Mouse (Mus musculus) lung, embryonic 14.5 days (tissue): ENCODE results near the gene Ptprz1. TPM values are rescaled to one million over a fixed set of nuclear protein-coding genes. Genes with fewer than 3 reads are reported as not detected.
A peak's percentile ranks its signal among the peaks of the same experiment; 100 is the strongest.

Source experiments
- ATAC-seq: fragments of 200-750 bp; cut with Nextera tagmentation; 2 replicates; pipeline ENCODE4 v1.8.0; 2017; ENCODE audit warnings: mild to moderate bottlenecking, moderate TSS enrichment, moderate library complexity; ENCODE audit not compliant: insufficient read depth
- DNase-seq: peaks from one replicate; pipeline ENCODE4 v3.0.0-alpha.2; 2015
- H3K27ac ChIP-seq: fragments of 300-500 bp; sonication (generic); 2 replicates; pipeline ENCODE4 v1.5.1; 2014; ENCODE audit warnings: low read depth, mild to moderate bottlenecking, moderate library complexity
- H3K27me3 ChIP-seq: fragments of 300-500 bp; sonication (generic); 2 replicates; pipeline ENCODE4 v1.6.1; 2014; ENCODE audit warnings: low read length, control low read depth; ENCODE audit not compliant: insufficient read depth
- H3K36me3 ChIP-seq: fragments of 300-500 bp; sonication (generic); 2 replicates; pipeline ENCODE4 v1.6.1; 2014; ENCODE audit warnings: control low read depth; ENCODE audit not compliant: insufficient read depth
- H3K4me1 ChIP-seq: fragments of 300-500 bp; sonication (generic); 2 replicates; pipeline ENCODE4 v1.6.1; 2014; ENCODE audit warnings: antibody characterized with exemption, control low read depth; ENCODE audit not compliant: insufficient read depth
- H3K4me2 ChIP-seq: fragments of 300-500 bp; sonication (generic); 2 replicates; pipeline ENCODE4 v1.6.1; 2014; ENCODE audit warnings: mild to moderate bottlenecking
- H3K4me3 ChIP-seq: fragments of 300-500 bp; sonication (generic); 2 replicates; pipeline ENCODE4 v1.5.1; 2014; ENCODE audit warnings: low read depth, low read length
- H3K9ac ChIP-seq: fragments of 300-500 bp; sonication (generic); 2 replicates; pipeline ENCODE4 v1.6.1; 2014
- H3K9me3 ChIP-seq: fragments of 300-500 bp; sonication (generic); 2 replicates; pipeline ENCODE4 v1.6.1; 2016; ENCODE audit warnings: low read depth, low read length, control low read depth
- CTCF ChIP-seq: IDR thresholded peaks from 2 replicates; pipeline ENCODE4 v1.5.1; 2016; ENCODE audit warnings: antibody characterized with exemption, low read depth
- WGBS: fragments of 180-500 bp; shearing (Covaris S2); extraction: QIAGEN DNeasy Blood & Tissue Kit; methylation state at CpG from one replicate; pipeline ENCODE4 v1.1.7; 2014; 5-methylcytosine and 5-hydroxymethylcytosine counted together
- polyA plus RNA-seq: library from polyadenylated mRNA; unstranded; fragments of >200 nt; fragmentation: Nextera tagmentation; extraction: Ambion mirVana; gene quantifications from 2 replicates; pipeline ENCODE4 v1.2.1, GENCODE M21; 2014

Ptprz1 gene
- polyA plus RNA-seq, 1 experiment from 2014 or later: 1.8 TPM

DNA sequence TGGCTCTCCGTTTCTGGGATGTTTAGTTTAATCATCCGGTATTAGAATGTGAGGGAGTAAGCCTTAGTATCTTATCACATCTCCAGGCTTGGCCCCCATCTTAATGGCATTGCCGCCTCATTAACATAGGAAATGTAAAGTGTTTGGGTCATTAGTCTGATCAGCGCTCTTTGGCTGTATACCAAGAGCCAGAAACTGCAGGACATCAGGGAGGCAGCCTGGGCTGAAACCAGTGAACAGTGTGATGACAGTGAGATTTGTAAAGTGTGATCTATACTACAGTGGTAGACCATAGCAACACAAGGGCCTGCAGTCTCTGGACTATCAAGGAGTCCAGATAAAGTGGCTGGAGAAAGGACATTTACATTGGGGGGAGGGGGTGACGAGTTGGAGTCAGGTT is 62.2 kb downstream of the Ptprz1 start:
- peak; percentile 87; the same call in 1 of the 2 replicates for ATAC-seq

DNA sequence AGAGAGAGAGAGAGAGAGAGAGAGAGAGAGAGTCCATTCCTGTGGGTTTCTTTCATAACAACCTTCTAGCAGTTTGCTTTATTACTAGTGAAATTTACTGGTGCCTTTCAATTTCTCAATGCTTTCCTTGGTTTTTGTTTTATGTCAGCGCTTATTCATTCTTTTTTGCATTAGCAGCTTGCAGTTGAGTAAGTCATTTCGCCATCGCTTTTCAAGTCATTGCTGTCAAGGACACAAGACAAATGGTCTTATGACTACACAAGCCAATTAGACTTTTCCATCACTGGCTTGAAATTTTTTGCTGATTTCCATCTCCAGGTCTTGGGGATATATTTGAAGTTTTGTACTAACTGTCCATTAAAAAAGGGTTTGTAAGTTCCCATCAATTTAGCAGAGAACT is 68.9 kb downstream of the Ptprz1 start:
- TF ChIP-seq CTCF: no peak
- no peak overlapping the region for H3K27ac ChIP-seq
- H3K9ac ChIP-seq: no peak overlapping the region
- no peaks in the 10 kb centered on the region for H3K4me1 ChIP-seq
- H3K4me3 ChIP-seq: no peak overlapping the region
- no peaks in the 10 kb centered on the region for H3K36me3 ChIP-seq
- no peak for DNase-seq
- no peaks in the 10 kb centered on the region for H3K27me3 ChIP-seq
- H3K4me2 ChIP-seq: no peak overlapping the region
- ATAC-seq: no peak
- 86% methylated on average over 3 of the region's 3 CpGs for WGBS
- no peaks in the 10 kb centered on the region for H3K9me3 ChIP-seq

More for the DNA sequence above, 62.2 kb downstream of the Ptprz1 start:
- no peak overlapping the region for H3K9ac ChIP-seq
- H3K9me3 ChIP-seq: no peaks in the 10 kb centered on the region
- H3K27ac ChIP-seq: no peak overlapping the region
- DNase-seq: peak; percentile 49
- H3K4me2 ChIP-seq: no peak overlapping the region
- WGBS: 40% methylated on average over 5 of the region's 5 CpGs
- no peak for TF ChIP-seq CTCF
- H3K4me1 ChIP-seq: no peaks in the 10 kb centered on the region
- H3K27me3 ChIP-seq: no peaks in the 10 kb centered on the region
- H3K36me3 ChIP-seq: no peaks in the 10 kb centered on the region
- no peak overlapping the region for H3K4me3 ChIP-seq

DNA sequence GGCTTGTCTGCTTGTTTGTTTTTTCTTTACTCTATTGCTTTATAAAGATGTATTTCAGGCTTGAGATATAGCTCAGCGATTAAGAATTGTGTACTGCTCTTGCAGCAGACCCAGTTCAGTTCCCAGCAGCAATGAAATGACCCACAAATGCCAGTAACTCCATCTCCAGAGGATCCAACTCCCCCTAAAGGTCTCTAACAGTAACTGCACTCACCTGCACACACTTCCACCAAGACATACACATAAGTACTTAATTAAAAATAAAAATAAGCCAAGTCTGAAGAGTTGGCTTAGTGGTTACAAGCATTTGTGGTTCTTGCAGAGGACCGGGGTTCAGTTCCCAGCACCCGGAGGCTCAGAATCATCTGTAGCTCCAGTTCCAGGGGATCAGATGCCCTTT is 88.1 kb downstream of the Ptprz1 start:
- Histone ChIP-seq H3K27me3 (no peaks in the 10 kb centered on the region), H3K9ac (no peak overlapping the region), H3K27ac (no peak overlapping the region), H3K36me3 (no peaks in the 10 kb centered on the region), H3K4me2 (no peak overlapping the region), H3K9me3 (no peaks in the 10 kb centered on the region), H3K4me3 (no peak overlapping the region), H3K4me1 (no peaks in the 10 kb centered on the region)
- WGBS: 83% methylated on average over 3 of the region's 3 CpGs
- ATAC-seq (no peak), DNase-seq (no peak)
- TF ChIP-seq CTCF: no peak

DNA sequence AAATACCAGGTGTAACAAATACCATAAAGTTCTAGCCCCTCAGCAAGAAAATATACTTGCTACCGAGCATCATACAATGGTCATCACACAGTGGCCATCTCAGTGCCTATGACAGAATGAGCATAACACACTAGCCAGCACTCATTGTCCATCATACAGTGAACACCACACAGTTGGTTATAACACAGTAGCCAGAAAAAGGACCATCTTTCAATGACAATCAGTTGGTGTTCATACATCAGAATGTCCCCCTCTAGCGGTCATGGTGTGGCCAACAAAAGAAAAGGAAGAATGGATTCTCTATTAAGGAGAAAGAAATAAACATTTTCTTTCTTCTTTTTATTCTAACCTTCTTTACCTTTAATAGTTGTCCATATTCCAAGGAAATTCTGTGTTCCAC is 92.8 kb downstream of the Ptprz1 start:
- Histone ChIP-seq H3K4me2 (no peak overlapping the region), H3K9ac (no peak overlapping the region), H3K4me1 (no peaks in the 10 kb centered on the region), H3K36me3 (no peaks in the 10 kb centered on the region), H3K4me3 (no peak overlapping the region), H3K27ac (no peak overlapping the region), H3K27me3 (no peaks in the 10 kb centered on the region), H3K9me3 (no peaks in the 10 kb centered on the region)
- DNase-seq: peak; percentile 67
- peak; percentile 65 for TF ChIP-seq CTCF
- 49% methylated on average over 2 of the region's 2 CpGs for WGBS
- ATAC-seq: no peak

DNA sequence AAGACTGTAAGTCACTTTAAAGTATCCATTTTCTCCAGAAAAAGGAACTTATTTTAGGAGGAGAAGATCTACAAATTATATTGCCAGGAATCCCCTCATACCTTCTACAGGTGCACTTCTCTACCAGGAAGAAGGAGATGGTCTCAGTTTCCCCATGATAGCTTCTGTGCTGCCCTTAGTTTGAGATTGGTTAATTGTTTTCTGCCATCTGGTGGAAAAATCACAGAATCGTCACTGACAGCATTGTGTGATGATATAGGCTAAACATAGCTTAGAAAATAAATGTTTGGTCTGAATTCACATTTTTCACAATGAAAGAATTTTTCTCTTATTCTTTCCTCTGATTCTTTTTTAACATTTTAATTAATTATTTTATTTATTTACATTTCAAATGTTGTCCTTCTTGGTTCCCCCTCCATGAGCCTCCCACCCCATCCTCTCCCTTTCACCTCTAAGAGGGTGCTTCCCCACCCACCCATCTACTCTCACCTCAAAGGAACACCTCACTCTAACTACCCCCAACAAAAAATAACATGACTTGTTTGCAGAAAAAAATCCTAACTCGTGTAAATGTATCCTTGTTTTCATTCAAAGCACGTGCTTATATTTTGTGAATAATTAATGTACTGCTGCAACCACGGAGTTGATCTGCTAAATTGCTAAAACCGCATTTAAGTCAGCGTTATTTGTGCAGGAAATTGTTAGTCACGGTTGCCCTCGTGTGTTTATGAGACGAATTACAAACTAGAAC is 108.6 kb downstream of the Ptprz1 start:
- Histone ChIP-seq H3K9ac (no peak overlapping the region), H3K4me2 (peak overlapping the region; percentile 29; the same call in 1 of the 2 replicates), H3K27me3 (no peaks in the 10 kb centered on the region), H3K4me3 (no peak overlapping the region), H3K9me3 (peaks cover 7% of the 10 kb centered on the region; the same call in 1 of the 2 replicates), H3K27ac (no peak overlapping the region), H3K4me1 (no peaks in the 10 kb centered on the region), H3K36me3 (no peaks in the 10 kb centered on the region)
- peak; percentile 53 for TF ChIP-seq CTCF
- 4% methylated on average over 9 of the region's 9 CpGs for WGBS
- ATAC-seq (no peak), DNase-seq (peak; percentile 81)

DNA sequence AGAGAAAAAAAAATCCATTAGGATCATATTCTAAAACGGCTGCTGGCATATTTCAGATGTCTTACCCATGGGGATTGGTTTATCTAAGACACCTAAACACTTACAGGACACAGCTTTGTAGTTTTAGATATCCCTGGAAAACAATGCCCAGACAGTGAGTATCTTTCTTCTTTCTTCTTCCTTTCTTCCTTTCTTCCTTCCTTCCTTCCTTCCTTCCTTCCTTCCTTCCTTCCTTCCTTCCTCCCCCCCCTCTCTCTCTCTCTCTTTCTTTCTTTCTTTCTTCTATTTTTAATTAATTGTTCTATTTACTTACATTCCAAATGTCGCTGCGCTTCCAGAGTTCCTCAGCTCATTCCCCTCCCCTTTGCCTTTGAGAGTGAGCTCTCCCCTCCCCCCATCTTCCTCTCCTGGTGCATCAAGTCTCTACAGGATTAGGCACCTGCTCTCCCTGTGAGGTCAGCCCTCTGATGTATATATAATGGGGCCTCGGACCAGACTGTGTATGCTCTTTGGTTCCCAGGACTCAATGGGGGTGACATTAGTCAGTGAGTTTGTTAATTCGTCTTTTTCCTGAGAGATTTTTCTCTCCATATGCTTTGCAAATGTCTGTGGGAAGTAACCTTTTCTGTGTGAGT is 109.3 kb downstream of the Ptprz1 start:
- no peaks in the 10 kb centered on the region for H3K4me1 ChIP-seq
- peak overlapping the region; percentile 29; the same call in 1 of the 2 replicates for H3K4me2 ChIP-seq
- no peak overlapping the region for H3K4me3 ChIP-seq
- no peaks in the 10 kb centered on the region for H3K27me3 ChIP-seq
- TF ChIP-seq CTCF: no peak
- WGBS: 8% methylated on average over 5 of the region's 5 CpGs
- no peak overlapping the region for H3K9ac ChIP-seq
- H3K36me3 ChIP-seq: no peaks in the 10 kb centered on the region
- ATAC-seq (peak; percentile 28; the same call in 1 of the 2 replicates), DNase-seq (peak; percentile 3)
- H3K9me3 ChIP-seq: peaks cover 7% of the 10 kb centered on the region; the same call in 1 of the 2 replicates
- no peak overlapping the region for H3K27ac ChIP-seq

DNA sequence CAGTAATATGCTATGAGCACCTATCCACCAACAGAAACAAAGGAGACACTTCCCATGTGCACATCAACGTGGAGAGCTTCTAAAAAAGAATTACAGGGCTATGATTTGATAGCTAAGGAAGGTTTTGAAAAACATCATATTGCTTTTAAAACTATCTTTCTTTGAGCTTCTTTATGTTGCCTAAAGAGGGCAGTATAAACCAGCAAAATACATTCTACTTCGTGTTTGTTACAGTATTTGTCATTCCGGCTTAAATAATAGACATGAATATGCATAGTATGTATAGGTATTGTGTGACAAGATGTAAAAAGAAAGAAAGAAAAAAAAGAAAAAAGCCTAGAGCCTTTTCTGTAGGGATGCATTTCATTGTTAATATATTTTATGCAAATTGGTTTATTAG is 127.8 kb downstream of the Ptprz1 start:
- Histone ChIP-seq H3K27me3 (no peaks in the 10 kb centered on the region), H3K36me3 (no peaks in the 10 kb centered on the region), H3K4me2 (no peak overlapping the region), H3K4me3 (no peak overlapping the region), H3K4me1 (no peaks in the 10 kb centered on the region), H3K27ac (no peak overlapping the region), H3K9me3 (no peaks in the 10 kb centered on the region), H3K9ac (no peak overlapping the region)
- no peak for ATAC-seq
- TF ChIP-seq CTCF: peak; percentile 32
- WGBS: 23% methylated on average over 3 of the region's 3 CpGs
- peak; percentile 42 for DNase-seq
